Mouse (Mus musculus) heart, embryonic 13.5 days (tissue): ENCODE results near the gene Csnka2ip. TPM values are rescaled to one million over a fixed set of nuclear protein-coding genes. Genes with fewer than 3 reads are reported as not detected.

Experiments
- ATAC-seq: fragments of 200-750 bp; cut with Nextera tagmentation; 2 replicates; pipeline ENCODE4 v1.8.0; 2017; ENCODE audit warnings: moderate TSS enrichment; ENCODE audit not compliant: insufficient number of reproducible peaks, low FRiP score, low TSS enrichment; ENCODE audit errors: extremely low read depth
- H3K27ac ChIP-seq: fragments of 300-500 bp; sonication (generic); replicated peaks from 2 replicates; pipeline ENCODE4 v1.5.1; 2015; ENCODE audit warnings: moderate library complexity, mild to moderate bottlenecking, inconsistent platforms
- H3K27me3 ChIP-seq: fragments of 300-500 bp; sonication (generic); replicated peaks from 2 replicates; pipeline ENCODE4 v1.6.1; 2015; ENCODE audit warnings: mild to moderate bottlenecking, inconsistent platforms
- H3K36me3 ChIP-seq: fragments of 300-500 bp; sonication (generic); 2 replicates; pipeline ENCODE4 v1.6.1; 2015; ENCODE audit warnings: mild to moderate bottlenecking, inconsistent platforms
- H3K4me1 ChIP-seq: fragments of 300-500 bp; sonication (generic); 2 replicates; pipeline ENCODE4 v1.6.1; 2015; ENCODE audit warnings: inconsistent platforms
- H3K4me2 ChIP-seq: fragments of 300-500 bp; sonication (generic); 2 replicates; pipeline ENCODE4 v1.6.1; 2015; ENCODE audit warnings: inconsistent platforms, mild to moderate bottlenecking, moderate library complexity
- H3K4me3 ChIP-seq: fragments of 300-500 bp; sonication (generic); 2 replicates; pipeline ENCODE4 v1.5.1; 2015; ENCODE audit warnings: moderate library complexity, mild to moderate bottlenecking, inconsistent platforms
- H3K9ac ChIP-seq: fragments of 300-500 bp; sonication (generic); 2 replicates; pipeline ENCODE4 v1.6.1; 2015; ENCODE audit warnings: inconsistent platforms, mild to moderate bottlenecking, moderate library complexity
- H3K9me3 ChIP-seq: fragments of 300-500 bp; sonication (generic); 2 replicates; pipeline ENCODE4 v1.6.1; 2016; ENCODE audit warnings: inconsistent platforms
- WGBS: fragments of 180-500 bp; shearing (Covaris S2); methylation state at CpG from one replicate; pipeline ENCODE4 v1.1.7; 2015; ENCODE audit warnings: mixed read lengths; 5-methylcytosine and 5-hydroxymethylcytosine counted together
- polyA plus RNA-seq: library from polyadenylated mRNA; unstranded; fragments of >200 nt; fragmentation: Nextera tagmentation; extraction: Ambion mirVana; gene quantifications from 2 replicates; pipeline ENCODE4 v1.2.1, GENCODE M21; 2015

The Csnka2ip gene
- polyA plus RNA-seq, result not detected in 2 replicates

DNA sequence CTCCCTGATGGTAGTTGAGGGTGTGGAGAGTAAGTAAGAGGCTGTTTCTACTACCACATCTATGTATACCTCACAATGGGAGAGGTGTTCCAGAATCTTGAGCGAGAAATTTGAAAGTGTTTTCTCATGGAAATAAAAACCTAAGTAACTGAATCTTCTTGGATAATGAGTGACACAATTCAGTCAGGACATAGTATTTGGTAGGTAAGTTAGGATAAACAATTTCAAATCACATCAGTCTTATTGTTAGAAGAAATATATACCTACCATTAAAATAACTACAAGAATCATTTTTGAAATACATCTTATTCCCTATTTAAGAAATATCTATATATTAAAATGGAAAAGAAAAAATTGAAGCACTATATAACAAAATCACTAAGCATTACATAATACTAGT lies at the start of gene Csnka2ip:
Gene Csnka2ip, minus strand, starts transcription at position 101 of the 400 bp plus-strand sequence.
- Histone ChIP-seq H3K4me1 (no peaks in the 10 kb centered on the region), H3K36me3 (no peaks in the 10 kb centered on the region), H3K27me3 (no peaks in the 10 kb centered on the region), H3K4me3 (no peak within 1 kb of the TSS), H3K4me2 (no peak within 1 kb of the TSS), H3K27ac (no peak within 1 kb of the TSS), H3K9me3 (no peaks in the 10 kb centered on the region), H3K9ac (no peak within 1 kb of the TSS)
- 79% methylated on average over 1 of the region's 1 CpGs for WGBS
- no peak for ATAC-seq

DNA sequence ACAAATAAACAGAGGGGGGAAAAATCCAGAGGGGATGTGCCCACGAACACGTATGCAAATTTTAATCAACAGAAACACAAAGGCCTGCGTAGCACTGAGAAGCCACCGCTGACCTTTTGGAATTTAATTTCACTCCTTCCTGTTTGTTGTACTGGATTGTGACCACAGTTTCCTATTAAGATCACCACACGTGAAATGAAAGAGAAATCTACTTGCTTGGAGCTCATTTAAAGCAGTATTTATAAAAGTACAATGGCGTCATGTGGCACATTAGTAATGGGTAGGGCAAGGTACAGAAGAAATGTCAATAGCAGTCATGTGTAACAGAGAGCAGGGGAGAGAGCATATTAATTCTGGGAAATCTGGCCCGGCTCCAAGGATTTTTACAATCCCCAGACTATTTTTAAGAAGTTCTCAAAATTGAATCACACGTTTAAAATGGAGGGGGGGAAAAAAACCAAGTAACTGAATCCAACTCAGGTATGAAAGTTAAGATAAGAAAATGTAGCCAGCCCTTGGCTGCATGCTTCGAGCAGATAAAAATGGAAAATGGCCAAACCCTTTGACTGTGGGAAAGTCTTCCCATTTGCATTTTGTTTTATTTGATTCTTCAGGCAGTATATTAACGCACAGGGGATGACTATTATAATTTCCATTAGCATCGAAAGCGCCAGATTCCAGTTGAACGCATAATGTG lies 47.5 kb upstream of the Csnka2ip start:
- H3K4me3 ChIP-seq, result no peak overlapping the region
- ATAC-seq, result no peak
- 72% methylated on average over 13 of the region's 13 CpGs for WGBS

DNA sequence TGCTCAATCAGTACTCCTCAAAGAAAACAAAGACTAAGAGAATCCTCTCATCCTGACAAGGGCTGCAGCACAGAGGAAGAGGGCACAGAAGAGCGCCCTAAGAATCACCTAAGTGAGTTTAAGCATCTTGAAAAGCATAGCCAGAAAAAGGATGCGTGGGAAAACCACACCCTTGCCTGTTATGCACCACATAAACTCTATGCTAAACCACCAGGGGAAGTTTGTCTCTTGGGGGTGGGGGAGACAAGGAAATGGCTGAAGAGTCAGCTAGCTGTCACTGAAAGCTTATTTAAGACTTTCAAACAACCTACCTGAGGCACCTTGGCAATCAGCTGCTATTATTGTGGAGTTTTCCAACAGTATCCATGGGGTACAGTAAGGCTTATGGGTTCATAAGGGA lies 45.6 kb upstream of the Csnka2ip start:
- H3K27me3 ChIP-seq, result no peaks in the 10 kb centered on the region
- no peaks in the 10 kb centered on the region; the same call in 1 of the 2 replicates for H3K4me1 ChIP-seq
- 75% methylated on average over 2 of the region's 2 CpGs for WGBS
- no peak overlapping the region for H3K4me2 ChIP-seq
- no peak for ATAC-seq
- no peaks in the 10 kb centered on the region for H3K9me3 ChIP-seq
- no peak overlapping the region for H3K27ac ChIP-seq
- no peak overlapping the region for H3K4me3 ChIP-seq
- no peaks in the 10 kb centered on the region for H3K36me3 ChIP-seq
- no peak overlapping the region for H3K9ac ChIP-seq

More for the DNA sequence above, 47.5 kb upstream of the Csnka2ip start:
- Histone ChIP-seq H3K27me3 (no peaks in the 10 kb centered on the region), H3K4me1 (no peaks in the 10 kb centered on the region; the same call in 1 of the 2 replicates), H3K9me3 (no peaks in the 10 kb centered on the region), H3K4me2 (no peak overlapping the region), H3K36me3 (no peaks in the 10 kb centered on the region), H3K9ac (no peak overlapping the region), H3K27ac (no peak overlapping the region)

DNA sequence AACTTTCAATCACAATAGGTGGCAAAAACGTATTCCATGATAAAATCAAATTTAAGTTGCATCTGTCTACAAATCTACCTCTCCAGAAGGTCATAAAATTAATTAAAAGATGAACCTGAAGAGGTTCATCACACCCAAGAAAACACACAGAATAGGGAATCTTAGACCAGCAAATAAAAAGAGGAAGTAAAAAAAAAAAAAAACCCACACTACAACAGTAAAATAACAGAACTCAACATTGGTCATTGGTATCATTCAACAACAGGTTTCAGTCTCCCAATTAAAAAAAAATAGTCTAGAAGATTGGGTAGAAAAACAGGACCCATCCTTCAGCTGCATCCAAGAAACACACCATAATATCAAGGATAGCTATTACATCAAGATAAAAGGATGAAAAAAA lies 32.9 kb upstream of the Csnka2ip start:
- Histone ChIP-seq H3K27me3 (no peaks in the 10 kb centered on the region), H3K4me1 (no peaks in the 10 kb centered on the region), H3K4me2 (no peak overlapping the region), H3K27ac (no peak overlapping the region), H3K36me3 (no peaks in the 10 kb centered on the region), H3K4me3 (no peak overlapping the region), H3K9ac (no peak overlapping the region), H3K9me3 (no peaks in the 10 kb centered on the region)
- ATAC-seq, result no peak
- 67% methylated on average over 1 of the region's 1 CpGs for WGBS

DNA sequence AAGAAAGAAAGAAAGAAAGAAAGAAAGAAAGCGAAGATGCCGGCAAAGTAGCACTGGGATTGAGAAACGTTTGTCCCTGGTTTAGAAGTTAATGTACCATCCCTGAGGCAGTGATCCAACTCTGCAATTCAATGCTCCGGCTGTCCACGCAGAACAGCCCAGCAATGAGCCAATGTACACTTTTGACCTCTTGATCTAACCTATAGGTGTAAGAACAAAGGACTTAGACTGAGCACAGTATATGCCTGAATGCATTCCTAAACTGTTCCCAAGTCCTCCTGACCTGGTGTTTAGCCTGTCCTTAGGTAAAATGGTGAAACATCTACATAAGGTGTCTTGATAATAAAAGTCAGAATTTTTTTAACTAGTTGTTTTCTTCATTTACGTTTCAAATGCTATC lies 17.9 kb upstream of the Csnka2ip start:
- WGBS, result 85% methylated on average over 6 of the region's 6 CpGs
- H3K27ac ChIP-seq, result no peak overlapping the region
- H3K36me3 ChIP-seq, result no peaks in the 10 kb centered on the region
- no peak overlapping the region for H3K4me2 ChIP-seq
- H3K9me3 ChIP-seq, result no peaks in the 10 kb centered on the region
- no peak for ATAC-seq
- H3K27me3 ChIP-seq, result no peaks in the 10 kb centered on the region
- no peak overlapping the region for H3K4me3 ChIP-seq
- no peak overlapping the region for H3K9ac ChIP-seq
- no peaks in the 10 kb centered on the region for H3K4me1 ChIP-seq

DNA sequence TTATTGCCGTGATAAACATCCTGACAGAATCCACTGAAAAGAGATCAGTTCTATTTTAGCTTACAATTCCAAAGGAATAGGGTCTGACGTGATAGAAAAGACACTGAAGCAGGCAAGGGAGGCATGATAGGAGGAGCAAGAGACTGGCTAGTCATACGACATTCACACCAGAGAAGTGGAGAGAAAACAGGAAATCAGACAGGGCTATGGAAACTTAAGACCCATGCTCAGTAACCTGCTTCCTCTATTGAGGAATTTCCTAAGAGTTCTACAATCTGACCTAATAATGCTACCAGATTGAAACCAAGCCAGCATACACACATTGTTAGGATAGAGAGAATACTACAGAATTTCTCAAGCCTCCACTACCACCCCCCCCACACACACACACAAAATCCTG lies 12.4 kb upstream of the Csnka2ip start:
- no peak overlapping the region for H3K4me3 ChIP-seq
- no peak overlapping the region for H3K4me2 ChIP-seq
- H3K27ac ChIP-seq, result no peak overlapping the region
- H3K4me1 ChIP-seq, result peaks cover 3% of the 10 kb centered on the region; the same call in 1 of the 2 replicates
- ATAC-seq, result no peak
- no peak overlapping the region for H3K9ac ChIP-seq
- H3K9me3 ChIP-seq, result no peaks in the 10 kb centered on the region
- no peaks in the 10 kb centered on the region for H3K27me3 ChIP-seq
- no peaks in the 10 kb centered on the region for H3K36me3 ChIP-seq
- 50% methylated on average over 3 of the region's 3 CpGs for whole genome bisulfite sequencing

DNA sequence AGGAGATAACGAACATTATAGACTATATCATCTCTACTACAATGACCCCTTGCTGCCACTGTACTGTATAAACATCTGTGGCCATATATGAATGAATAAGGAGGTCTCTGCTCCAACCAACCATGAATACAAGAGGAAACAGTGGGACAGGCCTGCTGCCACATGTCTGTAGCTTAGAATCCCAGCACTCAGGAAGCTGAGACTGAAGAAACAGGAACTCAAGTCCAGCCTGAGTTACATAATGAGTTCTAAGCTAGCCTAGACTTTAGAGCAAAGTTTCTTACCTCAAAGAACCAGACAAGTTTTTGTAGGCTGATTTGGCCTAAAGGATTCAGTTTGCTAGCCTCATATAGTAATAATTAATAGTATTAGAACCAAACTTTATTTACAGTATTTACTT lies 5.6 kb upstream of the Csnka2ip start:
- no peak overlapping the region for H3K9ac ChIP-seq
- no peaks in the 10 kb centered on the region for H3K27me3 ChIP-seq
- no peak overlapping the region for H3K27ac ChIP-seq
- no peak overlapping the region for H3K4me3 ChIP-seq
- H3K36me3 ChIP-seq, result no peaks in the 10 kb centered on the region
- WGBS, result 71% methylated on average over 1 of the region's 1 CpGs
- ATAC-seq, result no peak
- H3K4me2 ChIP-seq, result no peak overlapping the region
- no peaks in the 10 kb centered on the region for H3K9me3 ChIP-seq
- H3K4me1 ChIP-seq, result no peaks in the 10 kb centered on the region

DNA sequence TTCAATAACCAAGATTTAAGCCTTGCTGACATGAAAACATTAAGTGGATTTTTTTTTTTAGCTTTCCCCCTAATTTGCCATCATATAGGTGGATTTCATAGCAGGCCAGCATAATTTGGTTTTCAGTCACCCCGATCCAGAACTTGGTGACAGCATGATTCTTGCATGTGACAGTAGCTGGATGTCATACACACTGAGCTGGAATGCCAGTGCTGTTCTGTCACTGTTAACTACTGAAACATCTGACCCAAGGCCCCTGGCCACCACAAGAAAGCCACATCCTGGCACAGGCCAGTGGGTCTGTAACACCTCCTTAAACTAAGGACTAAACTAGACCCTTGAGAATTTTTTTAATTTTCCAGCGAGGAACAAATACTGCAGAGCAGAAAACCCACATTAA lies 15.4 kb downstream of the Csnka2ip start:
- Histone ChIP-seq H3K27ac (no peak overlapping the region), H3K36me3 (no peaks in the 10 kb centered on the region), H3K4me2 (no peak overlapping the region), H3K9ac (no peak overlapping the region), H3K4me1 (0 out of 2 replicates have a peak, but pooled peaks cover 3% of the 10 kb centered on the region), H3K9me3 (no peaks in the 10 kb centered on the region), H3K4me3 (no peak overlapping the region), H3K27me3 (no peaks in the 10 kb centered on the region)
- 66% methylated on average over 2 of the region's 2 CpGs for WGBS
- no peak for ATAC-seq

DNA sequence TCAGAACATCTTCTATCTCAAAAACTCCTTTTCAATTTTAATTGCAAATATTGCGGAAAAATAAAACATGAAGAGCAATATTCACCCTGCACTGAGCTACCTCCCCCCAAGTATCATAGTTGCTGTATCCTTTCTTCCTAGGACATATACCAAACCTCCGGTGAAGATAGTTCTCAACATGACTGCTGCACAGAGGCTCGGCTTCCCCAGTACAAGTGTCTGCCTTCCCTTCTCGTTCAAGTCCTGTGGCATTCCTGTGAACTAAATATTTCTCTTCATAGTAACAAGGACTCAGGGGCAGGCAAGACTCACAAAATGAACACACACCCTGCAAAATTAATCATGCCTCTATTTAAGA lies 16.0 kb downstream of the Csnka2ip start:
- H3K4me1 ChIP-seq, result 0 out of 2 replicates have a peak, but pooled peaks cover 3% of the 10 kb centered on the region
- H3K36me3 ChIP-seq, result no peaks in the 10 kb centered on the region
- ATAC-seq, result no peak
- H3K27ac ChIP-seq, result no peak overlapping the region
- H3K9ac ChIP-seq, result no peak overlapping the region
- no peak overlapping the region for H3K4me2 ChIP-seq
- no peak overlapping the region for H3K4me3 ChIP-seq
- H3K9me3 ChIP-seq, result no peaks in the 10 kb centered on the region
- WGBS, result 68% methylated on average over 4 of the region's 4 CpGs
- no peaks in the 10 kb centered on the region for H3K27me3 ChIP-seq

DNA sequence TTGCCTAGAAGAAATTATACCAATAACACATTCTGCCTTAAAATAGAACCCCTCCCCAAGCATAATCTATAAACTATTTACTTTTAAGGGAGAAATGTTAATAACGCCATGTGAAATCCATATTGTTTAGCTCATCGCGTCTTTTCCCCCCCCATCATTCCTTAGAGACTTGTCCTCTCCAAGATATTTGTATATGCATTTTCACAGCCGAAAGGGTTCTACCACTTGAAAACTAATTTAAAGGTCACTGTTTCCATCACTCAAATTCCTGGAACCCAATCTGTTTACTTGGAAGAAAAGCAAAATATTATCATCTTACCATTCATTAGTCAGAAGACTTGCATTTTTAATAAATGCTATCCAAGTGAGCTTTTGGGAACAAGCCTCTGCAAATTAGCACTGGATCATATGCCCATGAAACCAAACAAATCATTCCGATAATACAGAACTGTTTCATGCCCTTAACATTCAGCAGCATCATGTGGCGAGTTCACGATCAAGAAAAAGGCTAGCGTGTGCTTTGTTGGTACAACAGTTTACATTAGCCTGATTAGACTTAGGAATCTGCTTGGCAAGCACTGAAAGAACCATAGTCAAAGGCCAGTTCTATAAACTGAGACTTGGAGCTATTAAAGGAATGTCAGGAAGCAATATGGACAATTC lies 16.5 kb downstream of the Csnka2ip start:
- 84% methylated on average over 8 of the region's 8 CpGs for WGBS
- no peak overlapping the region for H3K9ac ChIP-seq
- 0 out of 2 replicates have a peak, but pooled peaks cover 3% of the 10 kb centered on the region for H3K4me1 ChIP-seq
- no peak for ATAC-seq
- H3K9me3 ChIP-seq, result no peaks in the 10 kb centered on the region
- H3K27me3 ChIP-seq, result no peaks in the 10 kb centered on the region
- no peak overlapping the region for H3K27ac ChIP-seq
- no peak overlapping the region for H3K4me2 ChIP-seq
- H3K36me3 ChIP-seq, result no peaks in the 10 kb centered on the region
- no peak overlapping the region for H3K4me3 ChIP-seq

DNA sequence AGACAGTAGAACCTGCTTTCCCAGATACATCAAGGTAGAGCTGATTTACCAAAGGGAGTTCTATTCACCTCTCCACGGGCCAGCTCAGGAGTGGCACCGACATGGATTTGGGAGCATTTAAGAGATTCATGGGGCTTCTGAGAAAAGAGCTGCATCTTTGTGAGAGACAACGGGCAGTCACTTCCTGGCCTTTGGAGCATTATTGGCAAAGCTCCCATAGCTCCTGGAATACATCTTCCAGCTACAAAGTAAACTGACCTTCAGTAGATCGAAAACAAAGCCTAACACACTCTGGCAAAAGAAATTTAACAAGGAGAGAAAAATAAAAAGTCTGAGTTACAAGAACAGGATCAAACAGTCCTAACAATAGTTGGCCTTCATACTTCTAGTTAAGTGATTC lies 17.6 kb downstream of the Csnka2ip start:
- 72% methylated on average over 4 of the region's 4 CpGs for WGBS

DNA sequence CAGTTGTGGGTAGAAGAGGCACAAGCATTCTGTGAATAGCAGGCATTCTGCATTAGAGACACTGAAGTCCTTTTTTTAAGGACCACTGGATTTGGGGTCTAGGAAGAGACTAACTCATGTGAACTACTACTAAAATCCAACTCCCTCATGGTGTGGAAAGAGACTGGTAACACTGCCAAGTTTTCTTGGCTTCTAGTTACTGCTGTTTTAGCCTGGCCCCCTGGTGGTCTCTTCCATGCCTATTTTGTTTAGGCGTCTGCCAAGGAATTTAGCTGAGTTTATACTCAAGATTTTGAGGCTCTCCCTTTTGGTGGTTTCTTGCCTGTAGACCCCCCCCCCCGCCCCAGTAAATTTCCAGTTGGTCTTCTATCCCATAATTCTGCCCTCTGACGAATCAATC lies 18.8 kb downstream of the Csnka2ip start:
- H3K4me3 ChIP-seq, result no peak overlapping the region
- 0 out of 2 replicates have a peak, but pooled peaks cover 3% of the 10 kb centered on the region for H3K4me1 ChIP-seq
- H3K36me3 ChIP-seq, result no peaks in the 10 kb centered on the region
- no peaks in the 10 kb centered on the region for H3K9me3 ChIP-seq
- no peak overlapping the region for H3K4me2 ChIP-seq
- 58% methylated on average over 3 of the region's 3 CpGs for WGBS
- no peak for ATAC-seq
- no peaks in the 10 kb centered on the region for H3K27me3 ChIP-seq
- H3K27ac ChIP-seq, result no peak overlapping the region
- H3K9ac ChIP-seq, result no peak overlapping the region

More for the DNA sequence above, 17.6 kb downstream of the Csnka2ip start:
- Histone ChIP-seq H3K9ac (no peak overlapping the region), H3K4me3 (no peak overlapping the region), H3K36me3 (no peaks in the 10 kb centered on the region), H3K9me3 (no peaks in the 10 kb centered on the region), H3K4me2 (no peak overlapping the region), H3K4me1 (0 out of 2 replicates have a peak, but pooled peaks cover 3% of the 10 kb centered on the region), H3K27me3 (no peaks in the 10 kb centered on the region), H3K27ac (no peak overlapping the region)
- ATAC-seq, result no peak
